Mouse (Mus musculus): ENCODE results near the gene Bcar1.

Bcar1 gene

GRCm38 (mm10) chr8:111713291-111713690, 30.3 kb downstream of the Bcar1 start:
- no peak for DNase-seq

DNA sequence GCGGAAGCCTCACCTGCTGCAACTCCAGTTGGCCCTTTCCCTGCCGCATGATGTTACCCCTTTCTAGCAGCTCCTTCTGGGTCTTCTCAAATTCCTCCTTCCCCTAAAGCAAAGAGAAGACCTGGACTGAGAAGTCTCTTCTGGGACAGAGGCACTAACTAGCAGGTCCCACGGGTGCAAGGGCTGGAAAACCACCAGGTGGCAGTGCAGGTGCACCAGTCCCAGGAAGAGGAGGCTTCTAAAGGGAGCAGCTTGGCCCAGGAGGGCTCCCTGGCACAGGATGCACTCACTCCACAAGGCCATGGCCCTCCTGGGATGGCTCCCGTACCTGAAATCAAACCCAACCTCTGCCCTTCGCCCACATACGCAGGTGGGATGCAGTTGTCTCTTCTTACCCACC, 31.0 kb downstream of the Bcar1 start:
- peak; percentile 84 for DNase-seq

DNA sequence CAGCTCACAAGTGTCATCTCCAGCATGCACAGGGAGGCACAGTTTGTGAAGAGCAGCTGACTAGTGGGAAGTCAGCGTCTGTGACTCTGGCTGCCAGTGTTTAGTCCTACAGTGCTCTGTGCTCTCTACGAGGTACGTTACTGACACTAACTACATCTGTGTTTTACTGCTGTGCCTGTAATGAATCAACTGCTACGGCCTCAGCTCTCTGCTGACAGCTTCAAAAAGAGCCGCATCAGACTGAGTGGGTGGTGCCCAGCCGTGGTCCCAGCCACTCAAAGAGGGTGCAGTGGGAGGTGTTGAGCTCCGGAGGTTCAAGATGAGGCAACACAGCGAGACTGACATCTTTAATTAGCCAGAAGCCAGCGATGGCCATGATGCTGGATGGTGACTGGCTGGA, 31.5 kb downstream of the Bcar1 start:
- DNase-seq = peak; percentile 28

DNA sequence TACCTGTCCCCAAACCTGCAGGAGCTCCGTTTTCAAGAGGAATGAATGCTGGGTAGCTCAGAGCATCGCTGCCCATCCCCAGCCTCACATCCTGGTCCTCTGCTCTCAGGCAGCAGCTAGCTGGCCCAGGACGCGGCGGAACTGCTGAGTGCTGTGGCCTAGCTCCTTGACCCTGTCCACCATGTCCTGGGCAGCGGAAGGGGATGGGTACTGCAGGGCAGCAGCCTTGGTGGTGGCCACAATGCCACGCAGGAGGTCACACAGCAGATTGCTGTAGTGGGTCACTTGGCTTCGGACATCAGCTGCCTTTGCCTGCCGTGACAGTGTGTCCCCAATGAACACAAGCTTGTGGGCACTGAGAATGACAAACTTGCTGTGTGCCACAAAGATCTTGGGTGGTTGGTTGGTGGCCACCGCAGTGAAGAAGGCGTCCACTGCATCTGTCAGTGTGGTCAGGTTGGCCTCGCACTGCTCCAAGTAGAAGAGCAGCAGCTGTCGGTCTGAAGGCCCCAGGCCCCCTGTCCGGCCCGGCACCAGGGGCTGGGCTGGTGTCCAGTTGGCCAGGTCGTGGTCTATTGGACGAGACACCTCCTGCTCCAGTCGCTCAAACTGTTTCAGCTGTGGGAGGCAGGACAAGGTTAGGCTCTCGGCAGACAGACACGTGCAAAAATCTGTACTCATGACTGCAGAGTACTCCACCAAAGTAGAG, 32.7 kb downstream of the Bcar1 start:
- DNase-seq = no peak

DNA sequence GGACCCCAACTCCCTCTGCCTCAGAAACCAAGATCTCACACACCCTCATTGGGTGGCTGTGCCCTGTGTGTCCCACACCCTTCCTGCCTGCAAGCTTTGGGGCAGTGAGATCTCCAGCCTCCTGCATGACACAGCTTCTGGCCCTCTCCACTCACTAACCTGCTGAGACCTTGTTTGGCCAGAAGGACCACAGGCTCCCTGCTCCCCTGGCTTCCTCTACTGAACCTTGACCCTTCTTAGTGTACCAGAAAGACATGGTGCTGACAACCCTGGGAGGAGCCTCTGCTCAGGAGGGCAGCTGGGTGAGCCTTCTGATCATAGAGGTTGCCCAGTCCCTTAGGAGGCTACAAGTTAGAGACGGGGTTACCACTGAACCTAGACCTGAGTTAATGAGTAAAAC, 34.4 kb downstream of the Bcar1 start:
- peak; percentile 58 for DNase-seq

DNA sequence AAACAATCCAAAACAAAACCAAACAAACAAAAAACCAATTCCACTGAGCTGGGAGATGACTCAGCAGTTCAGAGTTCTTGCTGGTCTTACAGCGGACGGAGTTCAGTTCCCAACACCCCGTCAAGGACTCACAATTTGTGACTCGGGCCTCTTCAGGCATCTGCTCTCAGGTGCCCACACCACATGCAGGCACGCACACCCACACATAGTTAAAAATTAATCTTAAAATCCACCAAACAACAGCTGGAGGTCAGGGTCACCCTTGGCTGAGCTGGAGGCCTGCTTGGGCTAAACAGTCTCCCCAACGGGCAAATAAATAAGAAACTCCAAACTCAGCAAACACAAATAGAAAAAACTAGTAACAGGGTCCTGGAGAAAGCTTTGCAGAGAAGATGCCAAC, 35.3 kb downstream of the Bcar1 start:
- DNase-seq = peak; percentile 68

DNA sequence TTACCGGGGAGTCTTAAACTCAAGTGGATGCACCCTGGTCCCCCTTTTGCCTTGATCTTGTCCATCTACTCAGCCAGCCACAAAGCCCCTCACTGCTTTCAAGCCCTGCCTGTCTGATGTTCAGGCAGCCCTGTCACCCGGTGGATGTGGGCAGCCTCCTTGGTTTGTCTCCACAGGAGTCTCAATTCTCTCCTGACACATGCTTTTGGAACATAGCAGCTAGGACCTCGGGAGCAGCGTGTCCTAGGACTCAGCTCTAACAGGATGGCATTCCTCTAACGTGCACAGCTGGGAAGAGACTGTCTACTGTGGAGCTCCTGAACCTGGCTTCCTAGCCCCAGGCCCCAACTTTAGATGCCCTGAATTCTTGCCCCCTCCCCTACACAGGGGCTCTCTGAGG, 37.9 kb downstream of the Bcar1 start:
- no peak for DNase-seq

DNA sequence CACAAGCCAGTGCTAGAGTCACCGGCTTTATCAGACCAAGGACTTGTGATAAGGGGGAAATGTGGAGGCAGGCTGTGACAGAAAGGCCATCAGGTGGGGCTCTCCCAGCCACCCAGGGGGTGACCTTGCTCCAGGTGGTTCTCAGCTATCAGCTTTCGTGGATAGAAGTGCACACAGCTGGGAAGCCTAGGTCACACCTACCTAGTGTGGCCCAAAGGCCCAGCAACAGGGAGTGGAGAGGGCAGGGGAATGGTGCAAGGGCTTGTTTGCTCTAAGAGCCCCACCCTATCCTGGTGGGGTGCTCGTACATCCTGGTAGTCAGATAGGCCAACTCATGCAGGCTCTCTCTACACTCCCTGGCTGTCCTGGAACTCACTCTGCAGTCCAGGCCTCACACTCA, 38.4 kb downstream of the Bcar1 start:
- no peak for DNase-seq

DNA sequence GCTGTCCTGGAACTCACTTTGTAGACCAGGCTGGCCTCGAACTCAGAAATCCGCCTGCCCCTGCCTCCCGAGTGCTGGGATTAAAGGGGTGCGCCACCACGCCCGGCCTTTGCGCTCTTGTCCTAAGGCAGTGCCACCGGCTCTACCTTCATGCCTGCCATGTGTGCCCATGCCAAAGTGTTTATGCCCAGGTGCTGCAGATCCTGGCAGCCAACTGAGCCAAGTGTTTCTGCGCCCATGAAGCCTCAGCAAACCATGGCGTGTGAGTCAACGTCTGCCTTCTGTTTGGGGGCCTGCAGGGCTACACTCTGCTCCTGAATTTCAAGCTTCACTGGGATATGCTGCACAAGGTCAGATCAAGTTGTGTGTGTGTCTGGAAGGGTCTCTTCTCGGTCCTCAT, 39.0 kb downstream of the Bcar1 start:
- no peak for DNase-seq

GRCm38 (mm10) chr8:111701380-111701779, 42.2 kb downstream of the Bcar1 start:
- no peak for DNase-seq

DNA sequence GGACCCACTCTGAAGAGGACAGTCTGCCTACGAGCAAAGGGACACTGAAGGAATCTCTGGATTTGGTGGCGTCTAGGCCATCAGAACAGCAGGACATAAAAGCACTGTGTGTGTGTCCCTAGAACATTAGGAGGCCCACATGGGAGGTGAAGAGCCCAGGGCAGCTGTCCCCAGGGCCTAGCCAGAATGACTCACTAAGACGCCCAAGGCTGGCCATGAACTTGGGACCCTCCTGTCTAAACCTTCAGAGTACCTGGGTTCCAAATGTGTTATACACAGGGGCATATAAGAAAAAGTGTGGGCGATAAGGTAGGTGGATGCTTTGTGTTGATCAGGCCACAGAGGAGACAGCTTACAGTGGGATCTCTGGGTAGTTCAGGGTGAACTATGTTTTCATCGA, 42.9 kb downstream of the Bcar1 start:
- DNase-seq = no peak

- no peak for DNase-seq
Observed at GRCm38 (mm10) chr8:111700201-111700600, 43.4 kb downstream of the Bcar1 start.

DNA sequence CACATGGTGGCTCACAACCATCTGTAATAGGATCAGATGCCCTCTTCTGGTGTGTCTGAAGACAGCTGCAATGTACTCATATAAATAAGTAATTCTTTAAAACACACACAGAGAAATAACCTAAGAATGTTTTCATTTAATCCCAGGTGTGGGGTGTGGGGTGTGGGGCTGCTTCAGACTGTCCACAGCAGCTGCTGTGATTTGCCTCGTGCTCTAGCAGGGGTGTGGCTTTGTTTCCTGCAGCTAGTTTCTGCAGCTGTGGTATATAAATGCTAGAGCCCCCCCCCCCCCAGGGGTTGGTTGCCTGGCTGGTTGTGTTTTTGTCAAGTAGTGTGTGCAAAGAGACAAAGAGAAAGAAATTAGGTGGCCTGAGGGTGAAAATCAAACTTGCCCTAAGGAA, 44.6 kb downstream of the Bcar1 start:
- DNase-seq = no peak

- DNase-seq = no peak
Observed at GRCm38 (mm10) chr8:111697655-111698054, 46.0 kb downstream of the Bcar1 start.

DNA sequence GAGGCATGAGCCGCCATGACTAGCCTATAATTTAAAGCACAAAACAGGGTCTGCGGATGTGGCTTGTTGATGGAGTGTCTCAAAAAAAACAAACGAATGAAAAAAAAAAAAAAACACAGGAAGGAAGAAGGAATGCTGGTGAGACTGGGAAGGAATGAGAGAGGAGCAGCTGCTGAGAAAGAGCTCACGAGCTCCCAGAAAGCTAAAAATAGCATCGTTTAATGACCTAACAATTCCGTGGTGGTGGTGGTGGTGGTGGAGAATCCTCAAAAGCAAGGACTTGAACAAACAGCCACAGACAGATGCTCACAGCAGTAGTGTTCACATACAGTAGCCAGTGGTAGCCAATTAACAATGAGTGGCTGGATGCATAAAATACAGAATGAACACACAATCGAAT, 48.2 kb downstream of the Bcar1 start:
- no peak for DNase-seq

GRCm38 (mm10) chr8:111693261-111693741, 50.3 kb downstream of the Bcar1 start:
- peak; percentile 60 for DNase-seq

GRCm38 (mm10) chr8:111690960-111691445, 52.6 kb downstream of the Bcar1 start, which contains the start of gene Ctrb1:
Gene Ctrb1 (minus strand): TSS chr8:111691010.
- DNase-seq = no peak

- DNase-seq = no peak
Observed at GRCm38 (mm10) chr8:111686881-111687280, 56.7 kb downstream of the Bcar1 start.

- DNase-seq = no peak
Observed at GRCm38 (mm10) chr8:111682521-111682920, 61.1 kb downstream of the Bcar1 start.

GRCm38 (mm10) chr8:111681153-111681552, 62.5 kb downstream of the Bcar1 start:
- DNase-seq = no peak

- DNase-seq = peak; percentile 27
Observed at GRCm38 (mm10) chr8:111680423-111681028, 63.1 kb downstream of the Bcar1 start.

DNA sequence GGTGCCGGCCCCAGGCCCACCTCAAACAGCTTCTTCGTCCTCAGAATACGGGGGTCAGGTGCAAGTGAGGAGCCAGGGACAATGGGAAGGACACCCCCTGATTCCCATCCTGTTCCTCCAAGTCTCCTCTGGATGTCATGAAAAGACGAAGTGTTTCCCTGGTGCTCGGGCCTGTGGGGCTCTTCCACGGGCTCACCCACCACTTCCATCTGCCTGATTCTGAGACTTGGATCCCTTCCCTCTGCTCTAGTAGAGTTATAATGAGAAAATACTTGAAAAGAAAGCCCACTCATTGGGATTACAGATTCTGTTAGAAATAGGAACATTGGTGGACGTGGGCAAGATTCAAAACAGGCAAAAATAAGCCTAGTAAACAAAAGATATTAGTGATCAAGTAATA, 64.8 kb downstream of the Bcar1 start:
- no peak for DNase-seq

- peak; percentile 78 for DNase-seq
Observed at GRCm38 (mm10) chr8:111678111-111678510, 65.5 kb downstream of the Bcar1 start.

DNA sequence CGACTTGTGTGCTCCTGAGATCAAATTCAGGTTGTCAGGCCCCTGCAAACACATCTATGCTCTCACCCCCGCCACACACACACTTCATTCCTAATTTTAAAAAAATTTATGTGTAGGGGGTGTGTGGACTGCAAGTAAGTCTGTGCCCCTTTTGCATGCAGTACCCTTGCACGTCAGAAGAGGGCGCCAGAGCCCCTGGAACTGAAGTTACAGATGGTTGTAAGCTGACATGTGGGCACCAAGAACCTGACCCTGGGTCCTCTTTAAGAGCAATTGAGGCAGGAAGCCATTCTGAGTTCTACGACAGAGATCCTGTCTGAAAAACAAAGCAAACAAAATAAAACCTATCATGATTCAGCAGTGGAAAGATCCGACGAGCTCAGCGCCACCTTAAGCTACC, 67.4 kb downstream of the Bcar1 start:
- peak; percentile 37 for DNase-seq

Measured in kidney, postnatal 10 days (tissue).